Comparison of ENCODE assay signal across 30 mouse cellular contexts in genomic region chr17:58351310-58351709, GRCm38 (mm10).
"Had no signal": no experiment of that assay in that cellular context is flagged by ENCODE, and none has a peak within 500 bp of the region (broad histone marks: within the 10 kb centered on the region; RNA-seq: fewer than 3 reads in every experiment).

No protein-coding gene starts in this region.

- H3K27ac ChIP-seq: limb, embryonic 10.5 days; limb, embryonic 12.5 days; limb, embryonic 13.5 days; limb, embryonic 15.5 days; liver, embryonic 12.5 days; liver, embryonic 13.5 days; liver, embryonic 14.5 days; liver, embryonic 15.5 days; lung, embryonic 15.5 days; macrophage; midbrain, embryonic 10.5 days; midbrain, embryonic 12.5 days; midbrain, embryonic 13.5 days; midbrain, embryonic 15.5 days had no signal

- H3K4me2 ChIP-seq: limb, embryonic 12.5 days; limb, embryonic 13.5 days; limb, embryonic 15.5 days; liver, embryonic 11.5 days; liver, embryonic 12.5 days; liver, embryonic 13.5 days; liver, embryonic 15.5 days; lung, embryonic 14.5 days; lung, embryonic 15.5 days; midbrain, embryonic 11.5 days; midbrain, embryonic 12.5 days; midbrain, embryonic 13.5 days; midbrain, embryonic 15.5 days had no signal

- H3K27me3 ChIP-seq: limb, embryonic 12.5 days; limb, embryonic 13.5 days; limb, embryonic 15.5 days; liver, embryonic 12.5 days; liver, embryonic 13.5 days; liver, embryonic 15.5 days; lung, embryonic 15.5 days; megakaryocyte, embryonic 14.5 days; midbrain, embryonic 12.5 days; midbrain, embryonic 13.5 days; midbrain, embryonic 15.5 days had no signal

- H3K4me1 ChIP-seq: limb, embryonic 12.5 days; limb, embryonic 13.5 days; limb, embryonic 15.5 days; liver, embryonic 12.5 days; liver, embryonic 13.5 days; liver, embryonic 15.5 days; lung, embryonic 15.5 days; megakaryocyte, embryonic 14.5 days; midbrain, embryonic 12.5 days; midbrain, embryonic 13.5 days; midbrain, embryonic 15.5 days had no signal

- H3K9ac ChIP-seq: limb, embryonic 12.5 days; limb, embryonic 13.5 days; limb, embryonic 15.5 days; liver, embryonic 12.5 days; liver, embryonic 13.5 days; liver, embryonic 14.5 days; liver, embryonic 15.5 days; liver, postnatal 0 days; lung, embryonic 14.5 days; lung, embryonic 15.5 days; midbrain, embryonic 12.5 days; midbrain, embryonic 13.5 days; midbrain, embryonic 15.5 days had no signal

- H3K36me3 ChIP-seq: limb, embryonic 10.5 days; limb, embryonic 12.5 days; limb, embryonic 13.5 days; limb, embryonic 15.5 days; liver, embryonic 12.5 days; liver, embryonic 13.5 days; liver, embryonic 15.5 days; lung, embryonic 15.5 days; midbrain, embryonic 10.5 days; midbrain, embryonic 12.5 days; midbrain, embryonic 13.5 days; midbrain, embryonic 15.5 days had no signal

- H3K4me3 ChIP-seq: limb, embryonic 10.5 days; limb, embryonic 12.5 days; limb, embryonic 13.5 days; limb, embryonic 15.5 days; liver, embryonic 12.5 days; liver, embryonic 13.5 days; liver, embryonic 15.5 days; lung, embryonic 15.5 days; megakaryocyte, embryonic 14.5 days; midbrain, embryonic 10.5 days; midbrain, embryonic 12.5 days; midbrain, embryonic 13.5 days; midbrain, embryonic 15.5 days; myocyte had no signal

- DNase-seq: left cerebral cortex, postnatal 4 days; liver; liver, embryonic 13.5 days; liver, postnatal 0 days; lung, adult 18-20 months; lung, adult 2 months; lung, embryonic 14.5 days; lung, postnatal 10 days; lung, postnatal 14 days; lung, postnatal 36 days; lung, postnatal 4 days had no signal

- ATAC-seq: liver, embryonic 12.5 days; liver, postnatal 0 days; lung, postnatal 0 days; midbrain, embryonic 13.5 days; midbrain, embryonic 15.5 days; midbrain, embryonic 16.5 days had no signal

- H3K9me3 ChIP-seq: limb, embryonic 10.5 days; limb, embryonic 12.5 days; limb, embryonic 13.5 days; limb, embryonic 15.5 days; liver, embryonic 12.5 days; liver, embryonic 13.5 days; liver, embryonic 15.5 days; lung, embryonic 15.5 days; megakaryocyte, embryonic 14.5 days; midbrain, embryonic 10.5 days; midbrain, embryonic 12.5 days; midbrain, embryonic 13.5 days; midbrain, embryonic 15.5 days had no signal
